Mouse (Mus musculus): Measurements from ENCODE around the gene 1110004F10Rik. TPM values are rescaled to one million over a fixed set of nuclear protein-coding genes. Genes with fewer than 3 reads are reported as not detected.

Gene 1110004F10Rik
- total and polyA plus RNA-seq, 3 experiments: 38.9 to 54.0 (median 51.3) TPM

GRCm38 (mm10) chr7:116036591-116037555, 2.3 kb upstream of the 1110004F10Rik start:
- H3K4me1 ChIP-seq (ENCODE audit: control insufficient read depth, insufficient read depth, low read length): no peaks in the 10 kb centered on the region
- peak in 1 of 2 experiments; percentile 16 for DNase-seq
- no peaks in the 10 kb centered on the region for H3K79me2 ChIP-seq (replicated peaks; ENCODE audit: control insufficient read depth, insufficient read depth, low read length)
- no peaks in the 10 kb centered on the region for H3K36me3 ChIP-seq (ENCODE audit: control insufficient read depth, insufficient read depth, low read length)
- TF ChIP-seq CTCF (IDR thresholded peaks at IDR 0.05) (no peak), POLR2A (IDR thresholded peaks at IDR 0.05; ENCODE audit: insufficient read depth, low read depth, low read length) (no peak), EP300 (IDR thresholded peaks at IDR 0.05; ENCODE audit: insufficient read depth, low read depth, low read length) (no peak)
- intact Hi-C loops (cut with DNase I): loop anchor here (10.0 kb wide), 3 partner anchors 312 to 612 kb away; no protein-coding TSS in a partner anchor
- H3K4me3 ChIP-seq: no peak overlapping the region
- H3K27me3 ChIP-seq (ENCODE audit: control insufficient read depth, insufficient read depth, low read length): peaks cover 4% of the 10 kb centered on the region
- no peak overlapping the region for H3K9ac ChIP-seq (ENCODE audit: low read depth, low read length)
- H3K27ac ChIP-seq: no peak overlapping the region
- WGBS: 72% methylated on average over 18 of the region's 18 CpGs

- Histone ChIP-seq H3K4me1 (ENCODE audit: control insufficient read depth, insufficient read depth, low read length) (no peaks in the 10 kb centered on the region), H3K27ac (no peak overlapping the region), H3K36me3 (ENCODE audit: control insufficient read depth, insufficient read depth, low read length) (no peaks in the 10 kb centered on the region), H3K79me2 (replicated peaks; ENCODE audit: control insufficient read depth, insufficient read depth, low read length) (no peaks in the 10 kb centered on the region), H3K27me3 (ENCODE audit: control insufficient read depth, insufficient read depth, low read length) (peaks cover 4% of the 10 kb centered on the region; the same call in 1 of the 2 replicates), H3K9ac (ENCODE audit: low read depth, low read length) (no peak overlapping the region), H3K4me3 (no peak overlapping the region)
- no peak for TF ChIP-seq EP300 (IDR thresholded peaks at IDR 0.05; ENCODE audit: insufficient read depth, low read depth, low read length)
- TF ChIP-seq CTCF (IDR thresholded peaks at IDR 0.05): no peak
- no peak for TF ChIP-seq POLR2A (IDR thresholded peaks at IDR 0.05; ENCODE audit: insufficient read depth, low read depth, low read length)
- intact Hi-C loops (cut with DNase I): loop anchor here (10.0 kb wide), 3 partner anchors 313 to 613 kb away; no protein-coding TSS in a partner anchor
- no peak for DNase-seq
- 25% methylated on average over 13 of the region's 13 CpGs for WGBS
Measured at GRCm38 (mm10) chr7:116038024-116038423, 1.2 kb upstream of the 1110004F10Rik start.

GRCm38 (mm10) chr7:116038511-116038910, 686 bp upstream of the 1110004F10Rik start, which contains the start of gene Sox6:
Gene Sox6, minus strand, starts transcription at chr7:116038796.
- DNase-seq: peak; percentile 17 to 20
- Histone ChIP-seq H3K9ac (ENCODE audit: low read depth, low read length) (no peak within 1 kb of the TSS; the same call in 1 of the 2 replicates), H3K36me3 (ENCODE audit: control insufficient read depth, insufficient read depth, low read length) (no peaks in the 10 kb centered on the region), H3K79me2 (replicated peaks; ENCODE audit: control insufficient read depth, insufficient read depth, low read length) (no peaks in the 10 kb centered on the region), H3K4me3 (peak within 1 kb of the TSS; percentile 51), H3K27me3 (ENCODE audit: control insufficient read depth, insufficient read depth, low read length) (peaks cover 4% of the 10 kb centered on the region; the same call in 1 of the 2 replicates), H3K4me1 (ENCODE audit: control insufficient read depth, insufficient read depth, low read length) (no peaks in the 10 kb centered on the region), H3K27ac (no peak within 1 kb of the TSS)
- intact Hi-C loops (cut with DNase I): loop anchor here (10.0 kb wide), 3 partner anchors 314 to 614 kb away; no protein-coding TSS in a partner anchor
- TF ChIP-seq CTCF (IDR thresholded peaks at IDR 0.05) (no peak), POLR2A (IDR thresholded peaks at IDR 0.05; ENCODE audit: insufficient read depth, low read depth, low read length) (no peak), EP300 (IDR thresholded peaks at IDR 0.05; ENCODE audit: insufficient read depth, low read depth, low read length) (no peak)
- 8% methylated on average over 11 of the region's 11 CpGs for WGBS

- Histone ChIP-seq H3K79me2 (replicated peaks; ENCODE audit: control insufficient read depth, insufficient read depth, low read length) (no peaks in the 10 kb centered on the region), H3K4me3 (peak overlapping the region; percentile 51), H3K36me3 (ENCODE audit: control insufficient read depth, insufficient read depth, low read length) (no peaks in the 10 kb centered on the region), H3K27ac (0 out of 2 replicates have a peak overlapping the region, but pooled peaks have one; percentile 11), H3K27me3 (ENCODE audit: control insufficient read depth, insufficient read depth, low read length) (peaks cover 2% of the 10 kb centered on the region; the same call in 1 of the 2 replicates), H3K4me1 (ENCODE audit: control insufficient read depth, insufficient read depth, low read length) (no peaks in the 10 kb centered on the region), H3K9ac (ENCODE audit: low read depth, low read length) (peak overlapping the region; percentile 43)
- intact Hi-C loops (cut with DNase I): loop anchor here (1.0 to 10.0 kb wide), 6 partner anchors 315 to 1118 kb away; no protein-coding TSS in a partner anchor
- DNase-seq: peak; percentile 85 to 88
- WGBS: under 1% methylated on average over 48 of the region's 48 CpGs
- TF ChIP-seq CTCF (IDR thresholded peaks at IDR 0.05): peak; percentile 97
- no peak for TF ChIP-seq POLR2A (IDR thresholded peaks at IDR 0.05; ENCODE audit: insufficient read depth, low read depth, low read length)
- TF ChIP-seq EP300 (IDR thresholded peaks at IDR 0.05; ENCODE audit: insufficient read depth, low read depth, low read length): peak; percentile 79; the same call in 1 of the 2 replicates
Measured at GRCm38 (mm10) chr7:116039538-116040466, 605 bp downstream of the 1110004F10Rik start.

- H3K9ac ChIP-seq (ENCODE audit: low read depth, low read length): no peak overlapping the region
Measured at GRCm38 (mm10) chr7:116040470-116041019, 1.3 kb downstream of the 1110004F10Rik start.

More at GRCm38 (mm10) chr7:116040470-116041019, 1.3 kb downstream of the 1110004F10Rik start:
- Histone ChIP-seq H3K4me1 (ENCODE audit: control insufficient read depth, insufficient read depth, low read length) (no peaks in the 10 kb centered on the region), H3K27ac (no peak overlapping the region), H3K4me3 (no peak overlapping the region), H3K79me2 (replicated peaks; ENCODE audit: control insufficient read depth, insufficient read depth, low read length) (no peaks in the 10 kb centered on the region), H3K27me3 (ENCODE audit: control insufficient read depth, insufficient read depth, low read length) (peaks cover 2% of the 10 kb centered on the region; the same call in 1 of the 2 replicates), H3K36me3 (ENCODE audit: control insufficient read depth, insufficient read depth, low read length) (no peaks in the 10 kb centered on the region)
- DNase-seq: no peak
- 33% methylated on average over 15 of the region's 15 CpGs for WGBS
- intact Hi-C loops (cut with DNase I): loop anchor here (1.0 to 5.0 kb wide), 3 partner anchors 673 to 1118 kb away; no protein-coding TSS in a partner anchor
- TF ChIP-seq EP300 (IDR thresholded peaks at IDR 0.05; ENCODE audit: insufficient read depth, low read depth, low read length) (no peak), CTCF (IDR thresholded peaks at IDR 0.05) (no peak), POLR2A (IDR thresholded peaks at IDR 0.05; ENCODE audit: insufficient read depth, low read depth, low read length) (no peak)

All from heart, adult 2 months (tissue).